Mouse (Mus musculus) cerebellum, postnatal 25 days (tissue): ENCODE data around the gene Med12l.
"Not testable (repeated sequence)": the region's sequence is repeated elsewhere in the genome, so short reads cannot be mapped to it uniquely, and the experiment has no call there.

Experiments used
- DNase-seq, 2 experiments: peaks; one replicate each; pipeline ENCODE4 v3.0.0; 2021; ENCODE audit warnings: mixed read lengths in 2 of 2

Med12l gene

GRCm38 (mm10) chr3:59022971-59023370 is 17.3 kb downstream of the Med12l start:
- no peak for DNase-seq

- no peak for DNase-seq
Observed at GRCm38 (mm10) chr3:59024531-59025192, 19.0 kb downstream of the Med12l start.

- no peak for DNase-seq
Observed at GRCm38 (mm10) chr3:59025193-59025535, 19.5 kb downstream of the Med12l start.

GRCm38 (mm10) chr3:59028696-59029095 is 23.1 kb downstream of the Med12l start:
- DNase-seq = no peak

GRCm38 (mm10) chr3:59030986-59031385 is 25.4 kb downstream of the Med12l start:
- DNase-seq = no peak

- DNase-seq = no peak
Observed at GRCm38 (mm10) chr3:59041487-59041886, 35.9 kb downstream of the Med12l start.

GRCm38 (mm10) chr3:59054834-59055535 is 49.4 kb downstream of the Med12l start:
- DNase-seq = no peak

- peak; percentile 68 to 81 for DNase-seq
Observed at GRCm38 (mm10) chr3:59059022-59059541, 53.5 kb downstream of the Med12l start.

- DNase-seq = no peak
Observed at GRCm38 (mm10) chr3:59060131-59060530, 54.5 kb downstream of the Med12l start.

- DNase-seq = no peak
Observed at GRCm38 (mm10) chr3:59062141-59062540, 56.5 kb downstream of the Med12l start.

- no peak for DNase-seq
Observed at GRCm38 (mm10) chr3:59063431-59063830, 57.8 kb downstream of the Med12l start.

GRCm38 (mm10) chr3:59065937-59066336 is 60.3 kb downstream of the Med12l start:
- no peak for DNase-seq

- DNase-seq = no peak
Observed at GRCm38 (mm10) chr3:59066558-59067294, 61.1 kb downstream of the Med12l start.

- not testable (repeated sequence) for DNase-seq
Observed at GRCm38 (mm10) chr3:59069071-59069470, 63.4 kb downstream of the Med12l start.

GRCm38 (mm10) chr3:59077278-59077677 is 71.7 kb downstream of the Med12l start:
- DNase-seq = peak in 1 of 2 experiments; percentile 31

- DNase-seq = no peak
Observed at GRCm38 (mm10) chr3:59078585-59078984, 73.0 kb downstream of the Med12l start.

GRCm38 (mm10) chr3:59079327-59079726 is 73.7 kb downstream of the Med12l start:
- peak; percentile 30 to 69 for DNase-seq

- DNase-seq = no peak
Observed at GRCm38 (mm10) chr3:59080293-59080916, 74.8 kb downstream of the Med12l start.

GRCm38 (mm10) chr3:59080919-59081318 is 75.3 kb downstream of the Med12l start:
- peak; percentile 34 to 56 for DNase-seq

- DNase-seq = no peak
Observed at GRCm38 (mm10) chr3:59092702-59093101, 87.1 kb downstream of the Med12l start.

- DNase-seq = no peak
Observed at GRCm38 (mm10) chr3:59097421-59097820, 91.8 kb downstream of the Med12l start.

- no peak for DNase-seq
Observed at GRCm38 (mm10) chr3:59098540-59098939, 92.9 kb downstream of the Med12l start.
